Mouse (Mus musculus): ENCODE measurements around the gene Egfl7.

GRCm38 (mm10) chr2:26550777-26551176, 29.0 kb upstream of the Egfl7 start:
- no peak for TF ChIP-seq POLR2A (IDR thresholded peaks at IDR 0.05; ENCODE audit: borderline replicate concordance, extremely low read depth, low read depth, low read length)
- no peak for TF ChIP-seq CTCF (IDR thresholded peaks at IDR 0.05; ENCODE audit: insufficient read depth, low read length)

All from lung, adult 2 months (tissue).